Mouse (Mus musculus) kidney, adult 11 months (tissue): ENCODE results near the gene Paics.
"Not testable (repeated sequence)": the region's sequence is repeated elsewhere in the genome, so short reads cannot be mapped to it uniquely, and the experiment has no call there.

Experiments
- DNase-seq: peaks from one replicate; pipeline ENCODE4 v3.0.0; 2022

The Paics gene

DNA sequence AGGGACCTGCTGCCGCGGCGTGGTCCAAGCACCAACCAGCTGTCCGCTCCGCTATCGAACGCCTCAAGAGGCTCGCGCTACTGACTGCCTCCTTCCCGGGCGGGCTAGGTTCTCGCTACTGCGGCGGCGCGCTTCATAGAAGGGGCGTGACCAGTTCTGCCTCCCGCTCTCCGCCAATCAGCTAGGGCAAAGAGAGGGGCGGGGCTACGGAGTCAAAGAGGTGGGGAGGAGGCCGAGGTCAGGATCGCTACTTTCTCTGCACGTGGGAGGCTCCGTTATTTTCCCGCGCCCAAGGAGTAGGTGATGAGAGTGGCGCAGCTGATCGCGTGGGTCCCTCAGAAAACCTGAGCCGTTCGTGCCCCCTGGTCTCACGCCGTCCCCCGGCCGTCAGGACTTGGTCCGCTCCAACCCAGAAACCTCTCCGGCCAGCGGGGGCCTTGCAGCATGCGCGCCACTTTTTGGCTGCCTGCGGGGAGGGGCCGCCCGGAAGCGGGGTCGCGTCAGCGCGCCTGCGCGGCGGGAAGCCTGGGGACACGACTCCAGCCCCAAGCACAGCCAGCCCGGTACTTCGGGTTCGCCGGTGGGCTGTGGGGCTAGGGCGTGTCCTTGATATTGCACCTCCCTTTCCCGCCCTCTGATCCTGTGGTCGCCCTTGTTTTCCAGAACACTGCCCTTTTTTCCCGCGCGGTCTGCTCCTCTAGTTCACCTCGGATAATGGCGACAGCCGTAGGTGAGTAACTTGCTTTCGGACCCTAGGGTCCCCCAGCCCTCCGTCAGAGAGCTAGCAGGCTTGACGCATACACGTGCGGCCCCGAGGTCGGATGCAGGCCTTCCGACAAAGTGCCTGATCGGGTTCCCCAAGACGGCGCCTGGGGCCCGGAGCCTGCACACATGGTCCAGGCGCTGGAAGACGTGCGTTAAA lies at the start of gene Paics, which contains the start of gene Ppat:
TSS of gene Paics (plus strand) at position 202 of the 922 bp plus-strand sequence.
TSS of gene Ppat (minus strand) at position 473 of the 922 bp plus-strand sequence.
- peak; percentile 98 for DNase-seq

DNA sequence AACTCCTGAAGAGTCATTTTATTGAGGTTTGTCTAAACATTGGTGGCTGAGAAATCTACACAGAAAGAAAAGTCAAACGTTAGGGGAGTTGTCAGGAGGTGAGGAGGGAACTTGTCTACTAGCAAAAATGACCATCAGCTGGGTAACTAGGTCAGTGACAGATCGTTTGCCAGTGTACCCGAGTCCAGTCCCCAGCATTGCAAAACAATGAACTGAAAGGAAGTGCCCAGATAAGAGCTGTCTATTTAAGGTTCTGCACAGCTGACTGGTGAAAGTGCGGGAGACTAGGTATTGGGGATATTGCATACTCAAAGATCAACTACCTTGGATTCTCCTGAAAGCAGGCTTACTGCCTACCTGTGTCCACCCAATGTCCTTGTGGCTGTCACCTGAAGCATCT lies 49.0 kb upstream of the Paics start:
- no peak for DNase-seq

DNA sequence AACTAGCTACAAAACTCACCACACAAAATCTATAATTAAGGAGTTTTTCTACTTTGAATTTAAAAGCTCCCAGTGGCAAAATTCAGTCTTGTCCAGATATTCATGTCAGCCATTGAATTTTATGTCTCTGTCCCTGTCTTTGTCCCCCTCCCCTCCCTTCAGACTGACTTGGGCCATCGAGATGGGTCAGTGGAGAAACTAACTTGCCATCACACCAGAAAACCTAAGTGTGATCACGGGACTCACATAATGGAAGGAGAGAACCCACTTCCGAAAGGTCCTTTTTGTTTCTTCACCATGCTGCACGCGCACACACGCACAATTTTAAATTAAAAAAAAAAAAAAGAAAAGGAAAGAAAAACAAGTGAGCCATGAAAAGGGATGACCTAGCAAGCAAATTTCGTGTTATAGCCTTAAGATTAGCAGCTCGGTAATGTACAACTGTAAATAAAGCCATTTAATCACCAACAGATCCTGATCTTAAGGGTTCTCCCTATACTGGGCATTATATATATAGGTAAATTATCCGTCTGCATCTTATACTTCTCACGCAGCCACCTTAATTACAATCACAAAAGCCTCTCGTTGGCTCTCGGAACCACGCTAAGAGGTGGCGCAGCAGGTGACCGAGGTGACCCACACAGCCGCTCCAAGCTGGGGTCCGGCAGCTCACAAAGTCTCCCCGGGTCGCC lies 46.2 kb upstream of the Paics start:
- no peak for DNase-seq

DNA sequence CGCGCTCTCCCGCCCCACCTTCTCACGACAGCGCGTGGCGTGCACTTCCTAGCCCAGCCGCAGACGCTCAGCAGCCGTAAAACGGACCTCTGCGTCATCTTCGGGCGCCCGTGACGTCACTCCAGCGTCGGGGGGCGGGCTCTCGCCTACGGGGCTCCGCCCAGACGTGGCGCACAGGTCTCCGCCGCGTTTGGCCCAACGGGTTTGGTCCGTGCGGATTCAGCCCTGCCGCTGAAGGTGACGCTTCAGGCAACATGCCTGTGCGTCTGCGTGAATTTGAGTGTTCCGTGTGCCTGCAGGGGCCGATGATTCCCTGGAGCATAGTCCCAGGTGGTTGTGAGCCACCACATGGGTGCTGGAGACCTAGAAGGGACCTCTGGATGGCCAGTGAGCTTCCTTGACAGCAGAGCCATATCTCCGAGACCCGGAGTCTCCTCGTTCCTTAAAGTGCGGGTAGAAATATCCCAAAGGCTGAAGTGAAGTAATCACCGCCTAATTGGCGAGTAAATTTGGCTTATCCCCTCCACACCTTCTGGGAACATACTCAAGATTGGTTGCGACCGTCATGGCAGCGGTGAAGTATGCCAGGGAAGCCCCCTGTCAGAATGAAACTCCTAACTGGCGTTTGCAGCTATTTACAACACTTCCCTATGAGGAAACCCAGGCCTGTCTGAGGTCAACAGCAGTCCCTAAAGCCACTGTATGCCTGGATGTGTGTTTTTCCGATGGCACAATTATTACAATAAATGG lies 45.5 kb upstream of the Paics start, which contains the start of gene Aasdh:
TSS of gene Aasdh (minus strand) at position 110 of the 750 bp plus-strand sequence.
- DNase-seq = peak; percentile 91

DNA sequence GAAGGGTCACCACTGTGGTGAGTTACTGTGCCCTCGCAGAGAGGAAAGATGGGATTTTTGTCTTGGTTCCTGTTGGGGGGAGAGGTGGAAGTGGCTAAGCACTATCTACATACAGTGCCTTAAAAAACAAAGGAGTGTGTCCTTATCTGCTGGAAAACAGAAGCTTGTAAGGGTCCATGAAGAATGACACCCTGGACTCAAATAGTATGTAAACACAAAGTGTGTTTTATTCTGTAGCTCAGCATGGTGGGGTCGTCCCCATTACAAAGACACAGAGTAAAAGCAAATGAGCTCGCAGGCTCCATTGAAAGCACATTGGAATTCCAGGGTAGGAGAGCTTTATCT lies 45.0 kb upstream of the Paics start:
- DNase-seq = no peak

DNA sequence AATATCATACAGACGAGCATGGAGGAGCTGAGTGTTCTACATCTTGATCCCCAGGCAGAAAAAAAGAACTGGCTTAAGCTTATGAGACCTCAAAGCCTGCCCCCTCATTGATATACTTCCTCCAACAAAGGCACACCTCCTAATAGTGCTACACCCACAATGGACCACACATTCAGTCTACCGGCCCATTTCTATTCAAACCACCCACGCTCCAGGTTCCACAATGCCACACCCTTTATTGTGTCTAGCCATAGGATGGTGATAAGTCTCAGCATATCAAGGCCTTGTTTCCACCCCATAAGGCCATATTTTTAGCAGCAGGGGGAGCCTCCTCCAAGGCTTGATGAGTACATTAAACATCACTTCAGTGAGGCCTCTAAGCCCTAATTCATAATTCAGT lies 40.3 kb upstream of the Paics start:
- no peak for DNase-seq

DNA sequence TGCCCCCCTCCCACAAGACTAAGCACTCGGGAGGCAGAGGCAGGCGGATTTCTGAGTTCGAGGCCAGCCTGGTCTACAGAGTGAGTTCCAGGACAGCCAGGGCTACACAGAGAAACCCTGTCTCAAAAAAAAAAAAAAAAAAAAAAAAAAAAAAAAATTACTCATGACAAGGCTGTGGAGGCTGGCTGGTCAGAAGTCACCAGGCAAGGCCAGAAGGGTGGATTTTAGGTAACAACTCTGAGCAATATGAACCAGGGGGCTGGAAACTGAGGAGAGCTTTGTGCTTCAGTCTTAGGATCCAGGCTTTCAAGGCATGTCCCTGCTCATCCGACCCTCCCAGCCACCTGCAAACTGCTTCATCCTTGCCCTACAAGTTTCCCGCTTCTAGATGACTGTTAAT lies 38.6 kb upstream of the Paics start:
- not testable (repeated sequence) for DNase-seq

DNA sequence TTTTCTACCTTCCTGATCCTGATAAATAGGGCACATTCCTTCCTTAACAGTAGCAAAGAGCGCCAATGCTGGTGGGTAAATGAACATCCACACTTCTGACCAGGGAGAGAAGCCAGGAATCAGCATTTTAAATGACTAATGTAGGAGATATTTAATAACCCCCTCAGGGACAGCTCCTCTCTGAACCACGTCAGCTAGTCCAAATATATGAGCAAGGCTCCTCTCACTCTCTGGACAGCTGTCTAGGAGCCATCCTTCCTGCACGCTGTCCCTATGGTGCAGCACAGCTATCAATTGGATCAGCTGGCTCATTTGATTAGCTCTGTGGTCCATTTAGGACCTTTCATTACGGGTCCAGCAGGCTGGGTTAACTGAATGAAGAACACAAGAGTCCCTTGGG lies 28.3 kb upstream of the Paics start:
- DNase-seq = no peak

DNA sequence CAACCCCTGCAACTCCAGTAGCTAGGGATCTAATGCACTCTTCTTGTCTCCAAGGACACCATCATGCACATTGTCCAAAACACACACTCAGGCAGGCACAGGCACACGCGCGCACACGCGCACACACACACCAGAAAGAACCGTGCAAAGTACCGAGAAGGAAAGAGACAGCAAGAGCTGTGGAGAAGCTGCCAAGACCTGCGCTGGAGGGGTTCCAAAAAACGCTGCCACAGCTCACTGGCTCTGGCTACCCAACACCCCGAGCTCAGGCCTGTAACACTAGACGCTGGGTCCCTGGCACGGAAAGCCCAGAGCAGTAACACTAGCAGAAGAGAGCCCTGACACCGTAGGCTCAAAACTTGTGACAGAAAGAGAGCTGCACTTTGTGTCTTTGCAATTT lies 27.7 kb upstream of the Paics start:
- peak; percentile 92 for DNase-seq

DNA sequence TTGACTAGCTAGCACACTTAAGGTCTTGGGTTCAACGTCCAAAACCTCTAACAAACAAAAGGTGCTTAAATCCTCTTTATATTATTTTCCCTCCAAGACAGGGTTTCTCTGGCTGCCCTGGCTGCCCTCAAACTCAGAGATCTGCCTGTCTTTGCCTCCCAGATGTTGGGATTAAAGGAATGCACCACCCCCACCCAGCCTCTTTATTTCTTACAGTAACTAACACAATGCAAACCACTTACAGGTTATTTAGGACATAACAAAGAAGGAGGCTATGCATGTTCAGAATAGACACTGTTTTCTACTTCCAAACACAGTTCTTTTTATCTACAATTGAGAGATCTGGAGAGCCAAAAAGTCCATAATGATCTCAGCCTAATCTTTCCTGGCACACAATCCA lies 26.8 kb upstream of the Paics start:
- DNase-seq = no peak

DNA sequence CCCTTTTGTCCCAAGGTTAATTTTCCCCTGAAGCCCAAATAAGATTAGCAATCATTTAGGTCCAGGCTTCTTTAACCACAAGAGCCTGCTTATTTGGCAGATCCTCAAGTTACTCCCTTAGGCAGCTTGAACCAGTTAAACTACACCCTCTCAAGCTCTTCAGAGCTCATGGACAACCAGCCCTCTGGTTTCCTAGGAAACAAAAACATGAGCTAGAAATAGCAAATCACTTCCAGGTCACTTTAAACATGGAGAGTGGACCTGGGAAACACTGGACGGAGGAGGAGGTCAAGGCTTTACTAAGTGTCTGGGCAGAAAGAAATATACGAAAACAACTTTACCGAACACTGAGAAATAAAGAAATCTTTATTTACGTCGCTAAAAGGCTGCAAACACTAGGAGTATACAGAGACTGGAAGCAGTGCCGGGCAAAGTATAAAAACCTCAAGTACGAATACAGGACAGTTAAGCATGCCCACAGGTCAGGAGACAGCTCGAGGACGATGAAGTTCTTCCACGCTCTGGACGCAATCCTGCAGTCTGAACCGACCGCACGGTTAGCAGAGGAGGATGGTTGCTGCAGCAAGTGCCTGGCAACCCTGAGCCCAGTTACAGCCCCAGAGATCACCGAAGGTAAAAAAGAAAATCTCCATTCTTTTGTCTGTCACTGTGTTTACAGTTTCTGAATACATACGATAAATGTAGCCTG lies 22.8 kb upstream of the Paics start:
- peak; percentile 77 for DNase-seq

DNA sequence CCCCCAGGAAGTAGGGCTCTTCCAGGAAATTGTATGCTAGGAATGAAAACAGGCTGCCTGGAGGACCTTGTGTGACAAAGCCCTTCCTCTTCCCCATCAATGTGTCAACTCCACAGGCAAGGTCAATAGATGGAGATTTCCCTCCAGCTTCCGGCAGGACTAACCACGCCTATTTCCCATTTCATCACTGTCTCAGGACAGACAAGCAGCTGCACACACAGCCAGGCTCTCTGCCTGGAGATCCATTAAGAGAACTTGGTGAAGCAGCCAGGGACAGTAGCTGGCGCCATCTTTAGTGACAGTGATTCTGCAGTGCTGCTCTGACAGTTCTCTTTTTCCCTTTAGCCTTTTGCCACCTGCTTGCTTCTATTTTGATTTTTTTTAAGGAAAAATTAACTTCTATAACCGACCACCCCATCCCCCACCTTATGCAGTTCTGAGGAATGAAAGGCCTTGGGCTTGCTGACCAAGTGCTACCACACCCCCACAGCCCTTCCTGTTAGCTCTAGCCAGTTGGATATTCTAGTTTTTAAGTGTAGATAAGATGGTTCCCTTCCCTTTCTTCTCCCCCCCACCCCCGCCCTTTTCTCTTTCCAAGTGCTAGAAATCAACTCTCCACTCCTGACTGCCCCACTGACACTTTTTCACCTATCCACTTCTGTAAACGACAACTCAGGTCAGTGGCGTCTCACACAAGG lies 21.8 kb upstream of the Paics start:
- DNase-seq = peak; percentile 57

DNA sequence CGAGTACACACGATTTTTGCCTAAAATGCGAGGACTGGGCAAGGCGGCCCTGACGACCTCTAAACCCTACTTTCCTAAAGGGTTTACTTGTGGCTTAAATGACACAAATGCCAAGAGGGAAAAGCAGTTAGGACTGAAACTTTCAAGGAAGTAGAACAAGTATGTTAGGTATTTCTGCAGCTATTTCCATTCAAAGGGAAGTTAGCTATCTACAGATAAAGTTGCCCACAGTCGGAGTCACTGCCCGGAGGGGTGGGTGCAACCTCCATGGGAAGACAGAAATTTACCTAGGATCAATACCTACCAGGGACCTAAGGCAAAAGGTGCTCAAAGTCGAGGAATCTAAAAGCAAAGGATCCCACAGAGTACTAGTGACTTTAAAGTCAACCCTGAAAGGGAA lies 11.4 kb upstream of the Paics start:
- no peak for DNase-seq

DNA sequence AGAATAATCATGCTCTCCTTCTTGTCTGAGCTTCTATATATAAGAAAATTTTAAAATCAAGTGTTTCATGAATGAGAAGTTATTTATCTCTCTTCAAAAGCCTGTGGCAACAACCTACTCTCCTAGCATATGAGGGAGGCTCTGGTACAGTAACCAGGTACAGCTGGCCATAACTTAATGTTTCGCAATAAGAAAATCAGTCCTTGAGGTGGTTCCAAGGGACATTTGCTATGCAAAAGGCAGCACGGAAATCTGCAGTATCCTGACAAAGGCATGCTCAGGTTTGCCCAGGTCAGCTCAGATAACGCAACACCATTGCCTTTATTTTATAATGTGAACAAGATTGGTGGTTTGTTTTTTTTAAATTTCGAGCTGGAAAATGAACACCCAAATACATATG lies 9.1 kb upstream of the Paics start:
- DNase-seq = peak; percentile 21

DNA sequence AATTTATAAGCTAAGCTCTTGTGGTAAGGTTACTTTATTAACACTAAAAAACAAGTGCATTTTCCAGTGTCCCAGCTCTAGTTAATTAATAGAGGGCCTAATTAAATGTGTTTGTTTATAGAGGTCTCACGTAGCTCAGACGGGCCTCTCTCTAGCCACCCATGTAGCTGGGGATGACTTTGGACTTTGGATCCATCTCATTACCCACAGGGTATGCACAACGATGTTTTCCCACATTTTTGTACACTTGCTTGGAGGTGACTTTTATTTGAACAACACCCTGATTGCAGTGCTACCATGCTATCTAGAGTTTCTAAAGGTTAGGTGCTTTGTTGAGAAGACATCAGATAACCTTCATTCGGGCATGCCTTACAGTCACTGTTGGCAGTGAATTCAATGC lies 8.6 kb upstream of the Paics start:
- peak; percentile 79 for DNase-seq

DNA sequence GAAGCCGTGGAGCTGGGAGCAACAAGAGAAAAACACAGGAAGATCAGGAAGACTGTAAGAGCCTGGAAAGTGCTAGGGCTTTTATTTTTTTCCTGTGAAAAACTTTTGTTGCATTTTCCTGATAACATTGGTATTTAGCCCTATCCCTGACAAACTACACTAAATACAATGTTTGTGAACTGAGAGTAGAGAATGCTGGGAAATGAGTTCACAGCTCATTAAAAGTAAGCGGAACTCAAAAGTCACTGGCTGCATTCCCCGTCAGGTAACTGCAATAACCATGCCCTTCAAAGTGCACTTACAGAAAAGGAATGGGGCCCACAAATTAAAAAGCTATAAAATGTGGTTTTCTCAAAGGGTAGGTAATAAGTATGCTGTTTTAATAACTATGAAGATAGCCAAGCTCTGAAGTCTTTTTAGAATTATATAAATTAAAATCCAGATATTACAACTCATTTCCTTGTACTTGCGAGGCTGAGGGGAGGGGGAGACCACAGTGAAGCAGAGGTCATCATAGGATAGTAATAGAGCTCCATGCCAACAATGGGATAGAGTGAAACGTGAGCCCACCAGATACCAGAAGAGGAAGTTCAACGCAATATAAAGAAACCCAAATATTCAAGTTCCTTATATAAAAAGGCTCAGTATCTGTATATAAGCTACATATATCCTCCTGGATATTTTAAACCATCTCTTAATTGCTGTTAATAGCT lies 6.0 kb upstream of the Paics start:
- peak; percentile 27 for DNase-seq

DNA sequence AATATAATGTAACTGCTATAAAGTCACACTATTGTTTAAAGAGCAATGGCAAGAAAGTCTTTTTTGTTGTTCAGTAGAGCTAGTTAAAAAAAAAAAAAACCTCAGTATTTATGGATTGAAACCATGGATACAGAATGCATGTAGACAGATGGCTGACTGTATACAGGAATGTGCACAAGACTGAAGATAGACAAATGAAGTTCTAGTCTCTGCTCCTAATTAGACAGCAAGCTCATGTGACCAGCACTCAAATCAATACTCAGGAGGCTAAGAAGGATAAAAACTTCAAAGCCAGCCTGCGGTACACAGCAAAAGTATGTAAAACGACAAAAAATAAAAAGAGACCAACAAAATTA lies 5.5 kb upstream of the Paics start:
- no peak for DNase-seq

DNA sequence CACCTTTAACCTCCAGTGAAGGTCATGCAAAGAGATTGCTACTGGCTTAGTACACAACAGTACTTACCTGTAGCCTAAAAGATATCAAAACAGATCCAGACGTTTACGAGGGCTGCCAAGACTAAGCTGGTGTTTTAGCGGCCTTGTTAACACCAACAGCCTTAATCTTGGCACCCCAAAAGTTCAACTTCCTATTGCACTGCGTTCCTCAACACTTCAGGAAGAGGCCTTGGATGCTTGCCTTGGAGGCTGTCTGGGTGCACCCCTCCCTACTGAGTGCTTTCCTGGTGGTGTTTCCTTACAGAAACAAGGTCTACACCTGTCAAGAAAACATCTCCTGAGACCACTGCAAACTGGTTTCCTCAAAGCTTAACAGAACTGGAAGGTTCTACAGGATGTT lies 4.0 kb upstream of the Paics start:
- DNase-seq = peak; percentile 28

DNA sequence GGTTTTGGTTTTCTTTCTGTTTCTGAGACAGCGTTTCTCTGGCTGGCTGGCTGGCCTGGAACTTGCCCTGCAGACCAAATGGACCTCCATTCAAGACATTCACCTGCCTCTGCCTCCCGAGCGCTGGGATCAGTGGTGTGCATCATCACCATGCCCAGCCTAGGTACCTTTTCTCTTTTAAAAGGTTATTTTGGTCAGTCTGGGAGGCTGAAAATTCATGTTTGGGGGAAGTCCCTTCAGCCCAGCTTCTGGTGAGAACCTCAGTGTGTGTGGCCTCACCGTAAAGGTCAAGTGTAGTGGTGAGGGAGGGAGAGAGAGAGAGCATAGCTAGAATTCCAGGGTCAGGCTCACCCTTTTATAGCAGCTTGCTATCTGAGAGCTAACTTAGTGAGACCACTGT lies 3.3 kb upstream of the Paics start:
- DNase-seq = peak; percentile 23

DNA sequence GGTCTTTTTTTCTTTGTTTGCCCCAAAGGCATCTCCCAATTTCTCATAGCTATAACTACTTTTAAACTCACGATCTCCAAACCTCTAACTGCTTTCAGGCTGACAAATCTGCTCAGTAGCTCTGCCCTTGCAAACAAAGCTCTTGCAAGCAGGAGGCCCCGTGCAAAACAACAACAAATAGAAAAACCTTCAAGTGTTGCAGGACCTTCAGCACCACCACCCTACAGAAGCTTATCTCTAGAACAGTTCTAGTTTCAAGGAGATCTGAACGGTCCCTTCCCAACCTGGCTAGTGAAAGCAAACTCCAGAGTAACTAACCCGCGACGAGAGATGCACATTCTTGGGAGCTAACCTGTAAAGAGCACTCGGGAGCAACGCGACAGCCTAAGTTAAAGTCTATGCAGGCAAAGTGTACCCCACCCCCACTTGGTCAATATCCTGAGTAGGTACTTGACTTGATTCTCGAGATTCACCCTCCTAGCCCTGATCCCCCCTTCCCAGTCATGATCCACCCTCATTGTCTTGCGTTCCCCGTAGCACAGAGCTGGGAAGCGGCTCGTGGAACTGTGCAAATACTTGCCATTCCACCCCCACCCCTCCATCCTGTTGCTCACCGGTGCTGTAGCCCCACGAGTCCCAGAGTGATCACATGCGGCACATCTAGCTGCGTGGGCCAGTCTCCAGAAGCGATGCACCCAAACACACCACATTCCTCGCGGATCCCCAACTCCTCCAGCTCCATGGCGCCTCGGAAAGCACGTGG lies 583 bp upstream of the Paics start:
- no peak for DNase-seq
